Mouse (Mus musculus) CH12.LX (cell line): ENCODE measurements around the gene Arxes2. TPM values are rescaled to one million over a fixed set of nuclear protein-coding genes. Genes with fewer than 3 reads are reported as not detected.

Experiments
- DNase-seq: peaks from one replicate; pipeline ENCODE4 v3.0.0-alpha.2; 2013; ENCODE audit errors: extremely low read depth
- H3K27ac ChIP-seq: 2 replicates; pipeline ENCODE4 v1.5.1; 2012; ENCODE audit warnings: low read depth, mild to moderate bottlenecking, control low read depth, moderate library complexity; ENCODE audit not compliant: insufficient read depth
- H3K27me3 ChIP-seq: replicated peaks from 2 replicates; pipeline ENCODE3; 2012; ENCODE audit warnings: inconsistent platforms
- H3K36me3 ChIP-seq, 2 experiments: replicated peaks in 1 of 2; 2 replicates each; pipeline versions ENCODE3 to v1.6.1; 2012; ENCODE audit warnings: inconsistent platforms in 1 of 2, low read length in 1 of 2, mild to moderate bottlenecking in 1 of 2, mixed read lengths in 1 of 2, moderate library complexity in 1 of 2; ENCODE audit not compliant: control insufficient read depth in 1 of 2, insufficient read depth in 1 of 2
- H3K4me1 ChIP-seq, 2 experiments: 2 replicates each; pipeline ENCODE4 v1.6.1; 2012; ENCODE audit warnings: inconsistent platforms in 1 of 2, moderate library complexity in 1 of 2; ENCODE audit not compliant: insufficient read depth in 2 of 2, control insufficient read depth in 1 of 2
- H3K4me2 ChIP-seq: 2 replicates; pipeline ENCODE4 v1.6.1; 2012; ENCODE audit warnings: low read depth, mild to moderate bottlenecking, control low read depth; ENCODE audit not compliant: poor library complexity, insufficient read depth, severe bottlenecking
- H3K4me3 ChIP-seq, 3 experiments: fragments of 150-350 bp in 1 of 3; sonication (generic) in 1 of 3; replicated peaks in 1 of 3; 2 replicates each; pipeline versions ENCODE3 to v1.5.1; 2011 to 2012; ENCODE audit warnings: low read depth in 2 of 3, low read length in 2 of 3, mild to moderate bottlenecking in 2 of 3, moderate library complexity in 2 of 3, control low read depth in 1 of 3, improper control_type of control experiment in 1 of 3, inconsistent platforms in 1 of 3, mixed read lengths in 1 of 3; ENCODE audit not compliant: poor library complexity in 1 of 3
- H3K79me2 ChIP-seq: replicated peaks from 2 replicates; pipeline ENCODE4 v1.6.1; 2012; ENCODE audit warnings: mild to moderate bottlenecking, moderate library complexity; ENCODE audit not compliant: control insufficient read depth, poor library complexity, insufficient read depth, severe bottlenecking; ENCODE audit errors: extremely low read depth
- H3K9ac ChIP-seq: 2 replicates; pipeline ENCODE4 v1.6.1; 2012; ENCODE audit warnings: low read depth, mild to moderate bottlenecking, control low read depth, moderate library complexity; ENCODE audit not compliant: insufficient read depth
- H3K9me3 ChIP-seq: replicated peaks from 2 replicates; pipeline ENCODE3; 2012; ENCODE audit warnings: low read length, inconsistent platforms, mixed read lengths
- CHD1 ChIP-seq: IDR thresholded peaks from 2 replicates; pipeline ENCODE4 v1.6.1; 2012; ENCODE audit warnings: low read depth, low read length, improper control_type of control experiment, inconsistent platforms
- CTCF ChIP-seq, 2 experiments: IDR thresholded peaks in 1 of 2; conservative IDR thresholded peaks in 1 of 2; 2 replicates each; pipeline ENCODE4 v1.5.1; 2011 to 2012; ENCODE audit warnings: low read depth in 2 of 2, low read length in 2 of 2, improper control_type of control experiment in 1 of 2, inconsistent platforms in 1 of 2, mild to moderate bottlenecking in 1 of 2, moderate library complexity in 1 of 2
- E2F4 ChIP-seq: IDR thresholded peaks from 2 replicates; pipeline ENCODE4 v1.6.1; 2011; ENCODE audit warnings: low read depth, low read length, improper control_type of control experiment; ENCODE audit not compliant: insufficient replicate concordance
- ELF1 ChIP-seq: IDR thresholded peaks from 2 replicates; pipeline ENCODE4 v1.6.1; 2014; ENCODE audit warnings: low read depth, mild to moderate bottlenecking, inconsistent platforms, low read length, improper control_type of control experiment
- EP300 ChIP-seq: IDR thresholded peaks from 2 replicates; pipeline ENCODE4 v1.6.1; 2011; ENCODE audit warnings: low read length, improper control_type of control experiment
- HCFC1 ChIP-seq: IDR thresholded peaks from 2 replicates; pipeline ENCODE4 v1.6.1; 2012; ENCODE audit warnings: low read depth, mild to moderate bottlenecking, inconsistent platforms, low read length, improper control_type of control experiment
- MXI1 ChIP-seq: IDR thresholded peaks from 2 replicates; pipeline ENCODE4 v1.6.1; 2011; ENCODE audit warnings: mild to moderate bottlenecking, low read depth, low read length, improper control_type of control experiment
- NELFE ChIP-seq: IDR thresholded peaks from 2 replicates; pipeline ENCODE4 v1.6.1; 2011; ENCODE audit warnings: low read depth, low read length, improper control_type of control experiment
- PAX5 ChIP-seq: IDR thresholded peaks from 2 replicates; pipeline ENCODE4 v1.6.1; 2012; ENCODE audit warnings: low read length, inconsistent platforms, mixed read lengths
- RAD21 ChIP-seq: IDR thresholded peaks from 2 replicates; pipeline ENCODE4 v1.6.1; 2011; ENCODE audit warnings: low read depth, mild to moderate bottlenecking, low read length, improper control_type of control experiment, moderate library complexity
- SIN3A ChIP-seq: IDR thresholded peaks from 2 replicates; pipeline ENCODE4 v1.6.1; 2012; ENCODE audit warnings: low read length, improper control_type of control experiment, inconsistent platforms
- SMC3 ChIP-seq: IDR thresholded peaks from 2 replicates; pipeline ENCODE4 v1.6.1; 2011; ENCODE audit warnings: low read depth, low read length, improper control_type of control experiment
- TBP ChIP-seq: conservative IDR thresholded peaks from 2 replicates; pipeline ENCODE4 v1.6.1; 2011; ENCODE audit warnings: low read depth, low read length, improper control_type of control experiment
- ZNF384 ChIP-seq: IDR thresholded peaks from 2 replicates; pipeline ENCODE4 v1.6.1; 2012; ENCODE audit warnings: low read depth, low read length, improper control_type of control experiment, inconsistent platforms
- dilution Hi-C: fragments of 300-500 bp; cut with MboI; formaldehyde crosslinking; loops from 2 replicates; pipeline ENCODE4 v1.14.3; 2020; ENCODE audit warnings: low sequenced_read_pairs; ENCODE audit not compliant: extremely low pct_unique_long_range_greater_than_20kb, extremely low pct_ligation_motif_present
- in situ Hi-C: fragments of 300-500 bp; cut with MboI; formaldehyde crosslinking; loops from 3 replicates; pipeline ENCODE4 v1.14.3; 2019; ENCODE audit warnings: low sequenced_read_pairs, low pct_ligation_motif_present, low pct_unique_long_range_greater_than_20kb, mixed read lengths
- polyA plus RNA-seq: library from polyadenylated mRNA; unstranded; fragments of >175 nt; gene quantifications from 2 replicates; pipeline ENCODE4 v1.2.1, GENCODE M21; 2012; ENCODE audit warnings: low read depth; ENCODE audit not compliant: insufficient read length
- total RNA-seq, 2 experiments: library from RNA; depleted of rRNA; stranded (reverse); fragments of 300-350 nt in 1 of 2; fragments of >200 nt in 1 of 2; gene quantifications; 2 replicates each; pipeline ENCODE4 v1.2.3; 2012 to 2014

Gene Arxes2
- total and polyA plus RNA-seq, 3 experiments: 0.28 to 0.50 TPM; not detected in 1

DNA sequence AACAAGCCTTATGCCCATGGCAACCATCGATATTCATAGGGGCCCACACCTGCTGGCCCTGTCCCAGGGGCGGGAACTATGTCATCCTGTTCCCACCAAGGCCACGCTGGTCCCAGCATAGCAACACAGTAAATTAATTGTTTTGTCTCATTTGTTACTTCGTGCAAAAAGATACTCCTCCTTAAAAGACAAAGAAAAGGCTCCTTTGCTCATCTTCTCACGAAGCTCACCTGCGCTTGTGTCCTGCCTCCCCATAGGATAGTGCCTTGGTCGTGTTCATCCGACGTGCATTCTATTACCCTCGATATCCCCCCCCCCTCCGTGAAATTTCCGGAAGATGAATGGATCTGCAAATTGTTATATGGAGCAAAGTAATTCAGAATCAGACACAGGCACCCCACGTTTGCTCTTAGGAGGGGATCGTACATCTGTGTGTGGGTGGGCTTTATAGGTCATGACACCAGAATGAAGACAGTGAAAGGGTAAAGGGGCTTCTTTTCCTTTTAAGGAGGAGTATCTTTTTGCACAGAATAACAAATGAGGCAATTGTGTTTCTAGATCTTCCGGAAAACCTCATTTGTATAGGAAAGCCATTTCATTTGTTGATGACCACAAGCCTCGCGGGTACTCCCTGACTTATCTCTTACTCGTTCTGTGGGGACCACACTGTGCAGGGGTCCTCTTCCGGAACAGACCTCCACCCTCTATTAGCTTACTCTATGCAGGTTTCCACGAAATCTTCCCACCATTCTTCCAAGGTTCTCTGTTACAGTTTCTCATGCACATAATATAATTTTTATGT lies 19.0 kb upstream of the Arxes2 start:
- in situ Hi-C loops: no loop called here
- DNase-seq: no peak
- dilution Hi-C loops: no loop called here
- H3K4me1 ChIP-seq: no peaks in the 10 kb centered on the region
- no peak overlapping the region for H3K4me2 ChIP-seq
- no peaks in the 10 kb centered on the region for H3K36me3 ChIP-seq
- H3K4me3 ChIP-seq: no peak overlapping the region
- TF ChIP-seq RAD21 (no peak), NELFE (no peak), E2F4 (no peak), PAX5 (no peak), SIN3A (no peak), EP300 (no peak), ELF1 (no peak)
- H3K9ac ChIP-seq: no peak overlapping the region
- H3K27ac ChIP-seq: no peak overlapping the region
- no peaks in the 10 kb centered on the region for H3K9me3 ChIP-seq
- H3K79me2 ChIP-seq: no peaks in the 10 kb centered on the region
- no peaks in the 10 kb centered on the region for H3K27me3 ChIP-seq

DNA sequence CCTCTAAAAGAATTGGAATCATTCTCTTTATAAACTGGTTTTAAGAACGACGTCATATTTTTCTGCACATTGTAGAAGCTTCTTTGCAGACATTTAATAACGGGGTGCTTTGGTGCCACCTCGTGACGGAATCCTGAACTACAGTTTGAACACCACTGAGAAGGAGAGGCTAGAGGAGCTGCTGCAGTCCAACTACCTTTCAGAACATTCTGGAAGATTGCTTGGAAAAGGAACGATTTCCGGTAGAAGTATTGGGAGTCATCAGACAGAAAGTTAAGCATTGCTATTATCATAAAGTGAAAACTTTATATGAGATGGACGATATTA lies 18.4 kb upstream of the Arxes2 start:
- no peak overlapping the region for H3K9ac ChIP-seq
- in situ Hi-C loops: no loop called here
- TF ChIP-seq MXI1: no peak
- no peak for TF ChIP-seq ZNF384
- TF ChIP-seq TBP: no peak
- peak; percentile 53 for TF ChIP-seq RAD21
- no peak for TF ChIP-seq CHD1
- no peak for TF ChIP-seq HCFC1
- TF ChIP-seq CTCF (conservative IDR thresholded peaks at IDR 0.05 in 1 of 2, IDR thresholded peaks at IDR 0.05 in 1 of 2; ENCODE audit: low read depth in 2 of 2, low read length in 2 of 2): peak; percentile 32 to 64; a peak in 2 of 4 replicates
- peak; percentile 37; the same call in 1 of the 2 replicates for TF ChIP-seq SMC3
- dilution Hi-C loops: no loop called here
- no peak overlapping the region for H3K4me2 ChIP-seq
- peak; percentile 57 for DNase-seq
- H3K27me3 ChIP-seq: no peaks in the 10 kb centered on the region
- H3K9me3 ChIP-seq: no peaks in the 10 kb centered on the region
- no peak overlapping the region for H3K4me3 ChIP-seq
- no peaks in the 10 kb centered on the region for H3K4me1 ChIP-seq
- no peaks in the 10 kb centered on the region for H3K36me3 ChIP-seq
- no peaks in the 10 kb centered on the region for H3K79me2 ChIP-seq
- H3K27ac ChIP-seq: no peak overlapping the region
